Mouse (Mus musculus) kidney, postnatal 36 days (tissue): ENCODE data around the gene Mmel1.

ENCODE experiments used
- DNase-seq, 2 experiments: peaks; one replicate each; pipeline ENCODE4 v3.0.0; 2021 to 2022; ENCODE audit warnings: mixed read lengths in 2 of 2

The Mmel1 gene

GRCm38 (mm10) chr4:154864961-154865760 is 4.2 kb upstream of the Mmel1 start:
- no peak for DNase-seq

GRCm38 (mm10) chr4:154866391-154866790 is 3.0 kb upstream of the Mmel1 start:
- DNase-seq: no peak

- DNase-seq: no peak
These were observed 2.1 kb upstream of the Mmel1 start for GRCm38 (mm10) chr4:154867257-154867656.

GRCm38 (mm10) chr4:154870721-154871120 is 1.3 kb downstream of the Mmel1 start:
- DNase-seq: no peak

GRCm38 (mm10) chr4:154871757-154872251 is 2.4 kb downstream of the Mmel1 start:
- DNase-seq: no peak

GRCm38 (mm10) chr4:154873186-154873585 is 3.8 kb downstream of the Mmel1 start:
- DNase-seq: no peak

GRCm38 (mm10) chr4:154877864-154878548 is 8.6 kb downstream of the Mmel1 start:
- peak; percentile 92 to 98 for DNase-seq

GRCm38 (mm10) chr4:154880730-154881129 is 11.3 kb downstream of the Mmel1 start:
- no peak for DNase-seq

GRCm38 (mm10) chr4:154882014-154882659 is 12.8 kb downstream of the Mmel1 start:
- DNase-seq: no peak

- no peak for DNase-seq
These were observed 16.0 kb downstream of the Mmel1 start for GRCm38 (mm10) chr4:154885416-154885815.

GRCm38 (mm10) chr4:154886876-154887592 is 17.6 kb downstream of the Mmel1 start:
- no peak for DNase-seq

GRCm38 (mm10) chr4:154887593-154888250 is 18.3 kb downstream of the Mmel1 start:
- no peak for DNase-seq

- no peak for DNase-seq
These were observed 21.5 kb downstream of the Mmel1 start for GRCm38 (mm10) chr4:154890887-154891286.

GRCm38 (mm10) chr4:154895549-154895948 is 26.2 kb downstream of the Mmel1 start:
- no peak for DNase-seq

- peak; percentile 9 to 41 for DNase-seq
These were observed 28.5 kb downstream of the Mmel1 start for GRCm38 (mm10) chr4:154897676-154898465.

GRCm38 (mm10) chr4:154898506-154899446 is 29.4 kb downstream of the Mmel1 start, which contains the start of gene Fam213b:
TSS of gene Fam213b (minus strand) at chr4:154899135.
- DNase-seq: peak; percentile 87

- DNase-seq: no peak
These were observed 33.0 kb downstream of the Mmel1 start for GRCm38 (mm10) chr4:154902371-154902770.

- DNase-seq: peak; percentile 84 to 91
These were observed 35.0 kb downstream of the Mmel1 start for GRCm38 (mm10) chr4:154904185-154905071.

- DNase-seq: peak; percentile 77 to 89
These were observed 38.4 kb downstream of the Mmel1 start for GRCm38 (mm10) chr4:154907833-154908232.
